Mouse (Mus musculus): ENCODE measurements around the gene Olfr631. TPM values are rescaled to one million over a fixed set of nuclear protein-coding genes. Genes with fewer than 3 reads are reported as not detected.

Olfr631 gene
- polyA plus RNA-seq (2014; fragmentation: Nextera tagmentation; extraction: Ambion mirVana): not detected in 2 replicates

- no peak within 1 kb of the TSS for H3K4me3 ChIP-seq (ENCODE audit: low read depth, low read length)
- no peaks in the 10 kb centered on the region for H3K36me3 ChIP-seq (ENCODE audit: control insufficient read depth, insufficient read depth, low read length)
- H3K9me3 ChIP-seq (ENCODE audit: control insufficient read depth, low read depth, low read length): no peaks in the 10 kb centered on the region
- H3K4me2 ChIP-seq (replicated peaks; ENCODE audit: low read depth, low read length): no peak within 1 kb of the TSS
- no peak within 1 kb of the TSS for H3K27ac ChIP-seq (ENCODE audit: low read length)
- no peak within 1 kb of the TSS for H3K9ac ChIP-seq (replicated peaks; ENCODE audit: low read depth, low read length)
- no peak for ATAC-seq (ENCODE audit: insufficient number of reproducible peaks, insufficient read depth, low FRiP score, low read depth)
- H3K4me1 ChIP-seq (ENCODE audit: control insufficient read depth, insufficient read depth, low read length): no peaks in the 10 kb centered on the region
- H3K27me3 ChIP-seq (ENCODE audit: control insufficient read depth, insufficient read depth, low read length): no peaks in the 10 kb centered on the region
Measured at GRCm38 (mm10) chr7:103928525-103928924, at the start of gene Olfr631. Gene Olfr631, plus strand, starts transcription at chr7:103928825.

GRCm38 (mm10) chr7:103886152-103886551 lies 42.5 kb upstream of the Olfr631 start, which contains the start of gene Olfr66:
Gene Olfr66, minus strand, starts transcription at chr7:103886252.
- ATAC-seq (ENCODE audit: insufficient number of reproducible peaks, insufficient read depth, low FRiP score, low read depth): no peak
- no peak within 1 kb of the TSS for H3K27ac ChIP-seq (ENCODE audit: low read length)
- no peak within 1 kb of the TSS for H3K4me2 ChIP-seq (replicated peaks; ENCODE audit: low read depth, low read length)
- H3K27me3 ChIP-seq (ENCODE audit: control insufficient read depth, insufficient read depth, low read length): no peaks in the 10 kb centered on the region
- no peaks in the 10 kb centered on the region for H3K36me3 ChIP-seq (ENCODE audit: control insufficient read depth, insufficient read depth, low read length)
- H3K4me3 ChIP-seq (ENCODE audit: low read depth, low read length): no peak within 1 kb of the TSS
- H3K9me3 ChIP-seq (ENCODE audit: control insufficient read depth, low read depth, low read length): no peaks in the 10 kb centered on the region
- no peak within 1 kb of the TSS for H3K9ac ChIP-seq (replicated peaks; ENCODE audit: low read depth, low read length)
- H3K4me1 ChIP-seq (ENCODE audit: control insufficient read depth, insufficient read depth, low read length): no peaks in the 10 kb centered on the region

GRCm38 (mm10) chr7:103894385-103894784 lies 34.2 kb upstream of the Olfr631 start, which contains the start of gene Olfr64:
Gene Olfr64, minus strand, starts transcription at chr7:103894485.
- WGBS: 66% methylated on average over 1 of the region's 1 CpGs
- H3K4me1 ChIP-seq (ENCODE audit: control insufficient read depth, insufficient read depth, low read length): no peaks in the 10 kb centered on the region
- ATAC-seq (ENCODE audit: insufficient number of reproducible peaks, insufficient read depth, low FRiP score, low read depth): no peak
- no peaks in the 10 kb centered on the region for H3K9me3 ChIP-seq (ENCODE audit: control insufficient read depth, low read depth, low read length)
- no peak within 1 kb of the TSS for H3K4me3 ChIP-seq (ENCODE audit: low read depth, low read length)
- H3K4me2 ChIP-seq (replicated peaks; ENCODE audit: low read depth, low read length): no peak within 1 kb of the TSS
- H3K27me3 ChIP-seq (ENCODE audit: control insufficient read depth, insufficient read depth, low read length): no peaks in the 10 kb centered on the region
- H3K9ac ChIP-seq (replicated peaks; ENCODE audit: low read depth, low read length): no peak within 1 kb of the TSS
- no peaks in the 10 kb centered on the region for H3K36me3 ChIP-seq (ENCODE audit: control insufficient read depth, insufficient read depth, low read length)
- H3K27ac ChIP-seq (ENCODE audit: low read length): no peak within 1 kb of the TSS

- H3K9ac ChIP-seq (replicated peaks; ENCODE audit: low read depth, low read length): no peak within 1 kb of the TSS
- H3K4me3 ChIP-seq (ENCODE audit: low read depth, low read length): no peak within 1 kb of the TSS
- H3K4me1 ChIP-seq (ENCODE audit: control insufficient read depth, insufficient read depth, low read length): no peaks in the 10 kb centered on the region
- H3K27me3 ChIP-seq (ENCODE audit: control insufficient read depth, insufficient read depth, low read length): no peaks in the 10 kb centered on the region
- no peaks in the 10 kb centered on the region for H3K9me3 ChIP-seq (ENCODE audit: control insufficient read depth, low read depth, low read length)
- no peak within 1 kb of the TSS for H3K27ac ChIP-seq (ENCODE audit: low read length)
- H3K36me3 ChIP-seq (ENCODE audit: control insufficient read depth, insufficient read depth, low read length): no peaks in the 10 kb centered on the region
- WGBS: 72% methylated on average over 2 of the region's 2 CpGs
- no peak within 1 kb of the TSS for H3K4me2 ChIP-seq (replicated peaks; ENCODE audit: low read depth, low read length)
- no peak for ATAC-seq (ENCODE audit: insufficient number of reproducible peaks, insufficient read depth, low FRiP score, low read depth)
Measured at GRCm38 (mm10) chr7:103903187-103903586, 25.4 kb upstream of the Olfr631 start, which contains the start of gene Olfr65. Gene Olfr65, plus strand, starts transcription at chr7:103903487.

GRCm38 (mm10) chr7:103910047-103910446 lies 18.6 kb upstream of the Olfr631 start:
- Histone ChIP-seq H3K27ac (ENCODE audit: low read length) (no peak overlapping the region), H3K4me2 (replicated peaks; ENCODE audit: low read depth, low read length) (no peak overlapping the region), H3K9me3 (ENCODE audit: control insufficient read depth, low read depth, low read length) (no peaks in the 10 kb centered on the region), H3K9ac (replicated peaks; ENCODE audit: low read depth, low read length) (no peak overlapping the region), H3K4me3 (ENCODE audit: low read depth, low read length) (no peak overlapping the region), H3K27me3 (ENCODE audit: control insufficient read depth, insufficient read depth, low read length) (no peaks in the 10 kb centered on the region), H3K36me3 (ENCODE audit: control insufficient read depth, insufficient read depth, low read length) (no peaks in the 10 kb centered on the region), H3K4me1 (ENCODE audit: control insufficient read depth, insufficient read depth, low read length) (no peaks in the 10 kb centered on the region)
- ATAC-seq (ENCODE audit: insufficient number of reproducible peaks, insufficient read depth, low FRiP score, low read depth): peak; percentile 89; the same call in 1 of the 2 replicates
- WGBS: 24% methylated on average over 3 of the region's 3 CpGs

GRCm38 (mm10) chr7:103912969-103913511 lies 15.6 kb upstream of the Olfr631 start:
- ATAC-seq (ENCODE audit: insufficient number of reproducible peaks, insufficient read depth, low FRiP score, low read depth): no peak
- whole genome bisulfite sequencing: 36% methylated on average over 8 of the region's 8 CpGs

GRCm38 (mm10) chr7:103915338-103915737 lies 13.3 kb upstream of the Olfr631 start:
- ATAC-seq (ENCODE audit: insufficient number of reproducible peaks, insufficient read depth, low FRiP score, low read depth): peak; percentile 71; the same call in 1 of the 2 replicates
- no peaks in the 10 kb centered on the region for H3K9me3 ChIP-seq (ENCODE audit: control insufficient read depth, low read depth, low read length)
- no peaks in the 10 kb centered on the region for H3K4me1 ChIP-seq (ENCODE audit: control insufficient read depth, insufficient read depth, low read length)
- no peak overlapping the region for H3K9ac ChIP-seq (replicated peaks; ENCODE audit: low read depth, low read length)
- H3K4me3 ChIP-seq (ENCODE audit: low read depth, low read length): no peak overlapping the region
- H3K36me3 ChIP-seq (ENCODE audit: control insufficient read depth, insufficient read depth, low read length): no peaks in the 10 kb centered on the region
- H3K27ac ChIP-seq (ENCODE audit: low read length): no peak overlapping the region
- H3K4me2 ChIP-seq (replicated peaks; ENCODE audit: low read depth, low read length): no peak overlapping the region
- no peaks in the 10 kb centered on the region for H3K27me3 ChIP-seq (ENCODE audit: control insufficient read depth, insufficient read depth, low read length)

More at GRCm38 (mm10) chr7:103912969-103913511, 15.6 kb upstream of the Olfr631 start:
- Histone ChIP-seq H3K9me3 (ENCODE audit: control insufficient read depth, low read depth, low read length) (no peaks in the 10 kb centered on the region), H3K36me3 (ENCODE audit: control insufficient read depth, insufficient read depth, low read length) (no peaks in the 10 kb centered on the region), H3K4me2 (replicated peaks; ENCODE audit: low read depth, low read length) (no peak overlapping the region), H3K9ac (replicated peaks; ENCODE audit: low read depth, low read length) (no peak overlapping the region), H3K27ac (ENCODE audit: low read length) (no peak overlapping the region), H3K4me1 (ENCODE audit: control insufficient read depth, insufficient read depth, low read length) (no peaks in the 10 kb centered on the region), H3K4me3 (ENCODE audit: low read depth, low read length) (no peak overlapping the region), H3K27me3 (ENCODE audit: control insufficient read depth, insufficient read depth, low read length) (no peaks in the 10 kb centered on the region)

GRCm38 (mm10) chr7:103934264-103934663 lies 5.6 kb downstream of the Olfr631 start, which contains the start of gene Olfr632:
Gene Olfr632, plus strand, starts transcription at chr7:103934347.
- Histone ChIP-seq H3K36me3 (ENCODE audit: control insufficient read depth, insufficient read depth, low read length) (no peaks in the 10 kb centered on the region), H3K4me2 (replicated peaks; ENCODE audit: low read depth, low read length) (no peak within 1 kb of the TSS), H3K9ac (replicated peaks; ENCODE audit: low read depth, low read length) (no peak within 1 kb of the TSS), H3K4me1 (ENCODE audit: control insufficient read depth, insufficient read depth, low read length) (no peaks in the 10 kb centered on the region), H3K27ac (ENCODE audit: low read length) (no peak within 1 kb of the TSS), H3K9me3 (ENCODE audit: control insufficient read depth, low read depth, low read length) (no peaks in the 10 kb centered on the region), H3K4me3 (ENCODE audit: low read depth, low read length) (no peak within 1 kb of the TSS), H3K27me3 (ENCODE audit: control insufficient read depth, insufficient read depth, low read length) (no peaks in the 10 kb centered on the region)
- no peak for ATAC-seq (ENCODE audit: insufficient number of reproducible peaks, insufficient read depth, low FRiP score, low read depth)
- 73% methylated on average over 2 of the region's 2 CpGs for WGBS

GRCm38 (mm10) chr7:103942730-103943129 lies 14.1 kb downstream of the Olfr631 start:
- Histone ChIP-seq H3K4me2 (replicated peaks; ENCODE audit: low read depth, low read length) (no peak overlapping the region), H3K9me3 (ENCODE audit: control insufficient read depth, low read depth, low read length) (no peaks in the 10 kb centered on the region), H3K27me3 (ENCODE audit: control insufficient read depth, insufficient read depth, low read length) (no peaks in the 10 kb centered on the region), H3K36me3 (ENCODE audit: control insufficient read depth, insufficient read depth, low read length) (no peaks in the 10 kb centered on the region), H3K4me3 (ENCODE audit: low read depth, low read length) (no peak overlapping the region), H3K4me1 (ENCODE audit: control insufficient read depth, insufficient read depth, low read length) (no peaks in the 10 kb centered on the region), H3K27ac (ENCODE audit: low read length) (no peak overlapping the region), H3K9ac (replicated peaks; ENCODE audit: low read depth, low read length) (no peak overlapping the region)
- 28% methylated on average over 2 of the region's 2 CpGs for whole genome bisulfite sequencing
- no peak for ATAC-seq (ENCODE audit: insufficient number of reproducible peaks, insufficient read depth, low FRiP score, low read depth)
